Mouse (Mus musculus) kidney, postnatal 10 days (tissue): ENCODE results near the gene Slco3a1.
A peak's percentile ranks its signal among the peaks of the same experiment; 100 is the strongest.

ENCODE experiments used
- DNase-seq: peaks from one replicate; pipeline ENCODE4 v3.0.0; 2021; ENCODE audit warnings: mixed read lengths

Gene Slco3a1

GRCm38 (mm10) chr7:74554608-74555311 is at the start of gene Slco3a1:
TSS of gene Slco3a1 (minus strand) at chr7:74554780.
- DNase-seq = peak; percentile 85

GRCm38 (mm10) chr7:74600996-74601395 is 46.4 kb upstream of the Slco3a1 start:
- DNase-seq = no peak

- DNase-seq = no peak
Measured at GRCm38 (mm10) chr7:74579411-74579810, 24.8 kb upstream of the Slco3a1 start.

- DNase-seq = no peak
Measured at GRCm38 (mm10) chr7:74575678-74576077, 21.1 kb upstream of the Slco3a1 start.

- DNase-seq = peak; percentile 82
Measured at GRCm38 (mm10) chr7:74555416-74555815, 836 bp upstream of the Slco3a1 start.

- peak; percentile 73 for DNase-seq
Measured at GRCm38 (mm10) chr7:74554041-74554561, 479 bp downstream of the Slco3a1 start.

- DNase-seq = no peak
Measured at GRCm38 (mm10) chr7:74553111-74553650, 1.4 kb downstream of the Slco3a1 start.

GRCm38 (mm10) chr7:74552546-74552945 is 2.0 kb downstream of the Slco3a1 start:
- DNase-seq = no peak

GRCm38 (mm10) chr7:74552000-74552358 is 2.6 kb downstream of the Slco3a1 start:
- DNase-seq = no peak

GRCm38 (mm10) chr7:74551338-74551999 is 3.1 kb downstream of the Slco3a1 start:
- no peak for DNase-seq

GRCm38 (mm10) chr7:74549686-74550085 is 4.9 kb downstream of the Slco3a1 start:
- no peak for DNase-seq

GRCm38 (mm10) chr7:74549013-74549582 is 5.5 kb downstream of the Slco3a1 start:
- no peak for DNase-seq

- no peak for DNase-seq
Measured at GRCm38 (mm10) chr7:74546691-74547090, 7.9 kb downstream of the Slco3a1 start.

GRCm38 (mm10) chr7:74545498-74545990 is 9.0 kb downstream of the Slco3a1 start:
- no peak for DNase-seq

GRCm38 (mm10) chr7:74544306-74544705 is 10.3 kb downstream of the Slco3a1 start:
- no peak for DNase-seq

- no peak for DNase-seq
Measured at GRCm38 (mm10) chr7:74541958-74542357, 12.6 kb downstream of the Slco3a1 start.

GRCm38 (mm10) chr7:74540933-74541725 is 13.5 kb downstream of the Slco3a1 start:
- DNase-seq = no peak

- DNase-seq = no peak
Measured at GRCm38 (mm10) chr7:74536186-74536585, 18.4 kb downstream of the Slco3a1 start.

GRCm38 (mm10) chr7:74531468-74532097 is 23.0 kb downstream of the Slco3a1 start:
- DNase-seq = no peak

GRCm38 (mm10) chr7:74529877-74530276 is 24.7 kb downstream of the Slco3a1 start:
- no peak for DNase-seq

GRCm38 (mm10) chr7:74529183-74529757 is 25.3 kb downstream of the Slco3a1 start:
- DNase-seq = peak; percentile 31

GRCm38 (mm10) chr7:74528182-74528581 is 26.4 kb downstream of the Slco3a1 start:
- DNase-seq = no peak
